Mouse (Mus musculus) kidney, adult 2 months (tissue): ENCODE measurements at regions not wholly inside any gene's neighbourhood (a gene's known extent, or its start where the extent isn't known, plus 50 kb on each side); places are given as distances from the start of the nearest gene placed in this dataset.

Experiments
- DNase-seq: peaks from one replicate; pipeline ENCODE4 v3.0.0; 2021
- H3K27ac ChIP-seq: fragments of 200-500 bp; 2 replicates; pipeline ENCODE4 v1.5.1; 2012; ENCODE audit warnings: low read depth, low read length, control low read depth, inconsistent platforms; ENCODE audit not compliant: insufficient read depth
- H3K27me3 ChIP-seq: fragments of 200-500 bp; replicated peaks from 2 replicates; pipeline ENCODE4 v1.6.1; 2012; ENCODE audit warnings: mild to moderate bottlenecking, moderate library complexity, low read length, inconsistent platforms; ENCODE audit not compliant: control insufficient read depth, insufficient read depth
- H3K36me3 ChIP-seq: fragments of 200-500 bp; 2 replicates; pipeline ENCODE4 v1.6.1; 2012; ENCODE audit warnings: mild to moderate bottlenecking, moderate library complexity, low read length, inconsistent platforms; ENCODE audit not compliant: control insufficient read depth, insufficient read depth
- H3K4me1 ChIP-seq: fragments of 200-500 bp; 2 replicates; pipeline ENCODE4 v1.6.1; 2011; ENCODE audit warnings: low read length; ENCODE audit not compliant: control insufficient read depth, insufficient read depth
- H3K4me3 ChIP-seq: fragments of 200-500 bp; 2 replicates; pipeline ENCODE4 v1.5.1; 2011; ENCODE audit warnings: mild to moderate bottlenecking, low read depth, low read length, control low read depth; ENCODE audit not compliant: insufficient read depth
- CTCF ChIP-seq: fragments of 200-500 bp; conservative IDR thresholded peaks from 2 replicates; pipeline ENCODE4 v1.5.1; 2011; ENCODE audit warnings: low read depth, mild to moderate bottlenecking, control low read depth, low read length, moderate library complexity, mixed read lengths; ENCODE audit not compliant: insufficient read depth, insufficient read length
- POLR2A ChIP-seq: fragments of 200-500 bp; IDR thresholded peaks from one replicate; pipeline ENCODE4 v1.6.1; 2011; ENCODE audit warnings: low read depth, low read length, control low read depth
- WGBS: fragments of 180-500 bp; shearing (Covaris S2); methylation state at CpG from one replicate; pipeline ENCODE4 v1.1.7; 2018; 5-methylcytosine and 5-hydroxymethylcytosine counted together

DNA sequence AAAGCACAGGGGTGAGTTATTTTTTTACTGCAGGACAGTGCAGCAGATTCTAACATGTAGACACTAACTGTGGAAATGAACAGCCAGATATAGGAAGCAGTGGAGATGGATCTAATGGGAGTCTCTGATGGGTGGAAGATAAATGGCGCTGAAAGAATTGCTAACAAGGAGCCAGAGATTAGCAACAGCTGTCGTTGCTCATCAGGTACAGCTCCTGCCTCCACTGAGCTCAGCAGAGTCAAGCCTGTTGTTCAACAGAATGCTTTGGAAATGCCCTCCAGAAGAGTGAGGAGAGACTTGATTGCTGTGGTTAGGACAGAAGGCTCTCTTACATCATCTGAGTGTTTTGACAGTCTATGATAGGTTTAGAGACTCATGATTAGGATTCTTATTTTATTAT is 51.9 kb upstream of the Sesn3 start:
- H3K27me3 ChIP-seq = no peaks in the 10 kb centered on the region
- no peaks in the 10 kb centered on the region for H3K36me3 ChIP-seq
- DNase-seq = no peak
- no peaks in the 10 kb centered on the region for H3K4me1 ChIP-seq
- TF ChIP-seq CTCF (no peak), POLR2A (no peak)
- no peak overlapping the region for H3K4me3 ChIP-seq
- WGBS = 48% methylated on average over 2 of the region's 2 CpGs
- H3K27ac ChIP-seq = no peak overlapping the region
